Mouse (Mus musculus) heart, postnatal 25 days (tissue): ENCODE data around the gene Pde6d. TPM values are rescaled to one million over a fixed set of nuclear protein-coding genes. Genes with fewer than 3 reads are reported as not detected.
"Not testable (repeated sequence)": the region's sequence is repeated elsewhere in the genome, so short reads cannot be mapped to it uniquely, and the experiment has no call there.

Source experiments
- DNase-seq: peaks from one replicate; pipeline ENCODE4 v3.0.0; 2022; ENCODE audit warnings: low spot score
- intact Hi-C: fragments of 180-260 bp; cut with DNase I; formaldehyde crosslinking; loops from one replicate; pipeline ENCODE4 v1.15.1; 2025
- total RNA-seq, 2 experiments: library from RNA; stranded (reverse); gene quantifications; 2 replicates each; pipeline ENCODE4 v1.2.3; 2021

Gene Pde6d
- total RNA-seq, 2 experiments from 2014 or later = 43.5 to 45.6 TPM

DNA sequence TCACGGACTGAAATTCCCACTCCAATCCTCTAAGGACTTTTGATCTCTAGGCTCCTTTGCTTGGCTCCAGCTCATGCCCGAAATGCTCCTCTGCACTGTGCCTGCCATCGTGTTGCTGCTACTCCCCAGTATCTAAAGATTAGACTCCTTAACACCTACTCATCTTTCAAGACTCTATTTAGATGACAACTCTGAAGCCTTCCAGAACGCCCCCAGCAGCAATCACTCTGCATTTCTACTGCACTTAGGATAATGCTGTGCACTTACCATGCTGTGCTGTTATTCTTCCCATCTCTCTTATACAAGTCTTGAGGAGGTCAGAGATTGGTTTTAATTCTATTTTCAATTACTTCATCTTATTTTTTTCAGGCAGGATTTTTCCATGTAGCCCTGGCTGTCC is 10.5 kb downstream of the Pde6d start:
- intact Hi-C loops = no loop called here
- no peak for DNase-seq

DNA sequence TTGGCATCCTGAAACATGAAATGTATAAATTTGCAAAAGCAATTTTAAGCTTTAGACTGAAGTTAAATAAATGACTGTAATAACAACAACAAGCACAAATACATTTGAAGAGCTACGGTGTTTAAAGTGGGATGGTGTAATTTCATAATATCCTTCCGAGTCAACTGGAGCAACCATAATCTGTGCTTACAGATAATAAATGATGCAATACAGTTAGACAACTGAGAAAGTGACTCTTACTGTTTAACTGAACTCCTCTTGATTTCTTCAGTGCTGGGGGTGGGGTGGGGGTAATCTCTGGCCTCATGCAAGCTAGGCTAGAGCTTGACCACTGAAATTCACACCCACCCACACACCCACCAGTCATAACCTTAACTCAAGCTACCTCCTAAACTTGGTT is 11.0 kb downstream of the Pde6d start:
- intact Hi-C loops = no loop called here
- no peak for DNase-seq

DNA sequence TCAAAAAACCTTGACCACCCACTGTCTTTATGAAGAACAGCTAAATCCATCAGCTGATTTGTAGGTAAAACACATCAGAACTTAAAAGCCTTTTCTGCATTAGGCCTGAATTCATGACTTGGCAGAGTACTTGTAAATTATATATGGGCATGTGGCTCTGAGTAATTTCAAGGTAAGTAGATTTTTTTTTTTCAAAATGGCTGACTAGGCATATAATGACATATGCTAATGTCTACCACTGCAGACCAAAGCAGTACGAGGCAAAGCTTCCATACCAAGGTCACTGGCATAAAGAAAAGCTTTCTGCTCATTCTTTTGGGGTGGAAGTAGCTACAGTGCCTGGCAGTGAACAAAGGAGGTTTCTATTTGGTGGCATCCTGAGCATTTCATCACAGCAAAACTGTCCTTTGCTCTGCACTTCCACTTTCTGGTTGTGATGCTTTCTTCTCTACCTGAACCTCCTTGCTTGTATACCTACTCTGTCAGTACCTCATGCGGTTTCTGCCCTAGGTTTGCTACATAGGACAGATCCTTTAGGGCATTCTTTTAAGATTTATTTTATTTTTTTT is 13.1 kb downstream of the Pde6d start:
- intact Hi-C loops = no loop called here

DNA sequence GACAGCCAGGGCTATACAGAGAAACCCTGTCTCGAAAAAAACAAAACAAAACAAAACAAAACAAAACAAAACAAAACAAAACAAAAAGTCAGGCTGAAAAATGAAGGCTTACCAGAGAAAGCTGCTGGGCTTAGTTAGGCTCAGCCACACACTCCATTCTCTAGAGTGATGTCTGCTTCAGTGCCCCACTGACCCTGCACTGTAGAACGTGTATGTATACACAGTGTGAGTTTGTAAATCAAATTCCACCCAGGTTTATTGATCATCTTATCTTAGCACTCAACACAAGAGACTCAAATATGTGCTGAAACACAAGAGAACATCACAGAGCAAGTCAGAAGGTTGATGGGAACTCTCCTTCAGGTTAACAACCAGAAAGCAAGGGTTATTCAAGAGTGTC is 14.0 kb downstream of the Pde6d start:
- DNase-seq = no peak
- intact Hi-C loops = no loop called here

More for the DNA sequence above, 13.1 kb downstream of the Pde6d start:
- DNase-seq = no peak

DNA sequence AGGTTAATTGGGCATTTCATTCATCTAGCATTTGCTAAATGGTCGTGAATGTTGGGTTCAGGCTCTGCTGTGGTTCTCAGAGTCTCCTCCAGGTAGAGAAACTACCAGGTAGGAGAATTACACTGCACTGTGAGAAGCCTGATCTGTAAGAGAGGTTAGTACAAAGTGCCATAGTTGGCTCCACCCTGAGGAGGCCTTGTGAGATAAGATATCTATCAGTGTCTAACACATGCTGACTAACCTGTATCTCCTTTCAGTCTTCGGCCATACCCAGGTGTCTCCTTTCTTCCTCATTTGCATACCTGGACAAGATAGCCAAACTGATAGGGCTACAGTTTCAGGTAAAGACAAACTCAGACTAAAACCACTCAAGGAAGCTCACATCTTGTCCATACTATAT is 19.8 kb downstream of the Pde6d start:
- intact Hi-C loops = no loop called here
- DNase-seq = no peak

DNA sequence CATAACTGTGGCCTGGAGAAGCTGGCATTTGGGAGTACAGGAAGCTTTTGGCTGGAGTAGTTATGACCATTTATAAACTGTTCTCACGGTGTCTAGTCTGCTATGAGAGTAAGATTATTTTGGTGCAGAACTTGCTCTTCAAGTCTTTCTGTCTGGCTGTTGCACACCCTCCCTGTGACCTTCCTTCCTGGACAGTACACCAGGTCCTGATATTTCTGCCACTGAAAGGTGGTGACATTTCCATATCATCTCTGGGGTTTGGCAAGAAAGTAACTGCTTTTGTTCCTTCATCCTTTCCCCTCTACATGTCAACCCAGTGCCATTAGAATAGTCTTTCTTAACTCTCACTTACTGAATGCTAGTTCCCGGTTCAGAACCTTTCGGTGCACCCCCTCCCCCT is 23.2 kb downstream of the Pde6d start:
- intact Hi-C loops = no loop called here
- DNase-seq = no peak

DNA sequence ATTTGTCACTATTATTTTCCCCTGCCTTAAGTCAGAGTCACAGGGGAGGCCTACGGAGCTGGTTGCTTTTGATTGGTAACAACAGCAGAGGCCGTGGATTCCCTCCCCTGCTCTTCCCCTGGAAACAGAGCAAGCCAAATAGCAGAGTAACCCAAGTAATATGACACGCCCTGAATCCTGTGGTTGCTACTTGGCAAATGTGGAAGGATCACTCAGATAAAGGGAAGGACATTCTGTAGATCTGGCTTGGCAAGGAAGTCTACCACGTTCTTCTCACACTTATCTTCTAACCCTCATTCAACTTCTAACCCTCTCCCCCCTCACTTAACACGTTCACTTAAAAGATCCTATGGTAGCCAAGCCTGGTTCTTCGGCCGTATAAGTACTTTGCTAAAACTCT is 24.6 kb downstream of the Pde6d start:
- no peak for DNase-seq
- intact Hi-C loops = no loop called here

DNA sequence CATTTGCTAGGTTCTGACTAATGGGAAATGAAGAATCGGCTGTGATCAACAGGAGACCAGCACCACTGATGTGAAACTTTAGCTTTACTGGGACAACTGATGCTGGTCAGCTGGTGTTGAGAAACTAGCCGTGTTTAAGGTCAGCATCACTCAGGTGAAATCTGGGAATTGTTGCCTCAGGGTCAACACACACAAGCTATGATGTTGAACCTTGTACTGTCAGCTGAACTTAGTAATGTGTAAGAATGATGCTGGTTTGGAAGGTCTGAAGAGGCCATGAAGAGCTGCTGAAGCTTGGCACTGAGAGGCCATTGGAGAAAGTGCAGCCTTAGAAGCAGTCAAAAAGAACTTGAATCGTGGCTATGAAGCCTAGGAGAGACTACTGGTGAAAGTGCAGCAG is 26.8 kb downstream of the Pde6d start:
- no peak for DNase-seq
- intact Hi-C loops = no loop called here

DNA sequence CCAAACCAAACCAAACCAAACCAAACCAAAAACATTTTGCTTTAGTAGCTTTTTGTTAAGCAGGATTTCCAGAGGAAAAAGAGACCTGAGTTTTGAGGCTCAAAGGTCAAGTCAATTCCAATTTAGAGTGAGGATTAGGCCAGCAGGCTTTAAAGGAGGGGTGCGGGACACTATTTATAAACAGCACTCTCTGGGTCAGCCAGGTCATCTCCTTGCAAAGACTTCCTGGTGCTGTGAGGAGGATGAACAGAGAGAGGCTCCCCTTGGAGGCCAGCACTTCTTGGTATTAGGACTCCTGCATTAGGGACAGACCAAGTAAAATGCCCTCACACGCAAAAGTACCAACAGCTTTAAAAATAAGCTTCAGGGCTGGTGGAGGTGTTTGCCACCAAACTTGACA is 30.6 kb downstream of the Pde6d start:
- DNase-seq = no peak
- intact Hi-C loops = no loop called here

DNA sequence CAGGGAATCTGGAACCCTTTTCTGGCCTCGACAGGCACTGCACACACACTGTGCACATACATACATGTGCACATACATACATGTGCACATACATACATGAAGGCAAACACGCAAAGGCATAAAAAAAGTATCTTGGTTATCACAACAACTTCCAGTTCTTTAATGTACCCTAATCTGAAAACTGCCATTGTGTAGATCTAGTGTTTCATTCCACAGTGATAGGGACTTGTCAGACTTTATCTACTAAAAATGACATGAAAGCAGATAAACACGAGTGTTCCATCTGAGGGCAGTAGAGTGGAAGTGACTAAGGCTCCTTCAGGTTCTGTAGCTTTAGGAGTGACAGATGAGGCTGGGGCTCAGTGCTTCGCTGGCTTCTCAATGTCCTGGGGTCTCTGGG is 31.1 kb downstream of the Pde6d start:
- no peak for DNase-seq
- intact Hi-C loops = no loop called here

DNA sequence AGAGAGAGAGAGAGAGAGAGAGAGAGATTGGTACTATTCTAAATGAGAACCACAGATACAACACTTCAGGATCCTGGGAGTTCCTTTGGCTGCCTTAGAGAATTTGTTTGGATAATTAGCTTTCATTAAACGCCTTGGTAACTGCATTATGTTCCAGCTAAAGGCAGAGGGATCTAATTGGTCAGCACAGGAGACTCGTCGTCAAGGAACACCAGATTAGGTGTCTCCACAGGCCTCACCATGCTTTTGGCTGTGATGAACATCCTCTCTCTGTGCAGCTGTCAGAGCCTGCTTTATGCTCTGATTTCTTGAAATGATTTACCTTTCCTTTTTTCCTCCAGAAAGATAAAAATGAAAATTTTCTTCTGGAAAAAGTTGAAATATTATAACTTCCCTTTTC is 35.6 kb downstream of the Pde6d start:
- intact Hi-C loops = no loop called here
- no peak for DNase-seq

DNA sequence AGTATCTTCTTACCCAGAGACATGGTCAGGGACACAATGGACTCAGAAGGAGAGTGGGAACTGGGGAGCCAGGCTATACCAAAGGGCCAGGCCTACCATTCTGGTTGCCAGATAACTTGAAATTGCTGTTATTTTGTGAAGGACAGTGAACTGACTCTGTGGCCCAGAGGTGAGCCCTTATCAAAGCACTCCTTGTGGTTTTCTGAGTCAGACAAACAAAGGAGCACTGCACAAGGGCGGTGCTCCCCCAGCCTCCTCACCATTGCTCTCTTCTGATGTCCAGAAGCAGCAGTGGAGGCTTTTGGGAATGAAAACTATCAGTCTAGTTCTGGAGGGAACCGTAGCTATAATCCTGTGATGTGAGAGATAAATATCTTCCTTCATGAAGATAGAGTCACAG is 39.8 kb downstream of the Pde6d start:
- no peak for DNase-seq
- intact Hi-C loops = no loop called here

DNA sequence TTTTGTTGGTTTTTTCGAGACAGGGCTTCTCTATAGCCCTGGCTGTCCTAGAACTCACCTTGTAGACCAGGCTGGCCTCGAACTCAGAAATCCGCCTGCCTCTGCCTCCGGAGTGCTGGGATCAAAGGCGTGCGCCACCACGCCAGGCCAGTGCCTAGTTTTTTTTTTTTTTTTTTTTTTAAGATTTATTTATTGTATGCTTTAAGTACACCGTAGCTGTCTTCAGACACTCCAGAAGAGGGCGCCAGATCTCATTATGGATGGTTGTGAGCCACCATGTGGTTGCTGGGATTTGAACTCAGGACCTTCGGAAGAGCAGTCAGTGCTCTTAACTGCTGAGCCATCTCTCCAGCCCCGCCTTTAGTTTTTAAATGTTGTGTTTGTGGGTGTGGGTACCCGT is 42.8 kb downstream of the Pde6d start:
- intact Hi-C loops, DNase-seq: not testable (repeated sequence)

DNA sequence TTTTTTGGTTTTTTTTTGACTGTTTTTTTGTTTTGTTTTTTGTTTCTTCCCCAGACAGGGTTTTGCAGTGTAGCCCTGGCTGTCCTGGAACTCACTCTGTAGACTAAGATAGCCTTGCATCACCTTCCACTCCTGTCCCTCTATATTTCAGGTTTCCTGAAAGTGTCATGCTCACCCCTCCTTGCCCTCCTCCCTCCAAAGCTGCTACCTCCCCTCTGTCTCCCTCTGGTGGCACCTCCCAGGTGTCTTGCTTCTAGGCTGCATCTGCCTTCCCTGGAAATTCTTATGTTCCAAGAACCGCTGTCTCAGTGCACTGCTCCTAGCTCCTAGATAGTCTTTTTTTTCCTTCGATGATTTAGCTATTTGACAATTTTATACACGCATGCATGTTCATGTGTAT is 44.0 kb downstream of the Pde6d start:
- no peak for DNase-seq
- intact Hi-C loops = no loop called here

DNA sequence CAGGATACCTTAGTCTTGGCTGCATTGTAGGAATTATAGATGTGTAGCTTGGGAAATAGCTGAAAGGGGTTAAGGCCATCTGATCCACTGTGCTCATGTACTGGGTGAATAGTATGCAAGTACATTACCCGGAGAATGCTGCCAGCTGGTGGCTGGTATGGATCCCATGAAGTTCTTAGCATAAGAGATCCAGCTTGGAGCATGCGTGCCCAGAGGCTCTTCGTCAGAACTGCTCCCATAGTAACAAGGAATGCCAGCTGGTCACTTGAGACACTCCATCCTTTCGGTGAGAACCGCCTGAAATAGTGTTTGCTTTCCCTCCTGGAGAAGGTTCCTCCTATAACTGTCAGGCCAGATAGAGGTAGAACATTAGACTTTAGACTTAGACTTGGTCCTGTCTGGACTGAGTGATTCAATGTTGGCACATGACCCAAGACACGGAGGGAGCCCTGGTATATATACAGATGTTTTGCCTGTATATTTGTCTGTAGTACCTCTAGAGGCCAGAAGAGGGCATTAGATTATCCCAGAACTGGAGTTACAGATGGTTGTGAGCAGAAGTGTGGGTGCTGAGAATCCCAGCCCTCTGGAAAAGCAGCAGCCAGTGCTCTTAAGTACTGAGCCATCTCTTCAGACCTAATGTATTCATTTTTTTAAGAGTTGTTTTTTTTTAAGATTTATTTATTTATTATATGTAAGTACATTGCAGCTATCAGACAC is 48.9 kb downstream of the Pde6d start:
- DNase-seq = no peak
- intact Hi-C loops = loop anchor here (5.0 kb wide), 1 partner anchor 156 kb away; no protein-coding TSS in a partner anchor

DNA sequence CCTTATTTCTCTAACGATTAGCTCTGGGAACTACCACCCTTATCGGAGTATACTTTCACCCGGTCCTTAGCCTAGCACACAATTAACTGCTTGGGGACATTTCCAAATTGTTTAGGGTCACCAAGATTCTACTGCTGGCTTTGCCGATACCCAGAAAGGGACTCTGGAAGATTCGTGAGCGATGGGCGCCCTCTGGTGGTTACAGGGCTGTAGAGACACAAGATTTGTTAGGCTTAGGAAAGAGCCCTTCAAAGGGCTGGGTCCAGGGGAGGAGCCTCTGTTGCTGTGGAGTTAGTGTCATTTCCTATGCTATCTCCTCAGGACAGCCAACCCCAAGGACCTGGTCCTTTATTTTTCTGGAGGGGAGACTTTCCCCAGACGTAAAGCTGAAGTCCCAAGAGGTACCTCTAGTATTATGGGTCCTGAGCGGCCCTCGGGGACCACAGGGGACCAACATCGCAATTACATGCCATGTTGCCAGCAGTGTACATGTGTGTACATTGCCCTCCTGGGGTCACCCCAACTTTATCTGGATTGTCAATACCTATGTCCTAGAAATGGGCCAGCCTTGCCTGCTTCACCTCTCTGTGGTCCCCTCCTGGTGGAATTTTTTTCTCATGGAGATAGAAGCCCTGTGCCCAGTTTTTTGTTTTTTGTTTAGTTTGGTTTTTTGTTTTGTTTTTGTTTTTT is 49.9 kb downstream of the Pde6d start:
- DNase-seq = peak; percentile 79
- intact Hi-C loops = loop anchor here (1.0 to 5.0 kb wide), 3 partner anchors 31 to 155 kb away; no protein-coding TSS in a partner anchor

DNA sequence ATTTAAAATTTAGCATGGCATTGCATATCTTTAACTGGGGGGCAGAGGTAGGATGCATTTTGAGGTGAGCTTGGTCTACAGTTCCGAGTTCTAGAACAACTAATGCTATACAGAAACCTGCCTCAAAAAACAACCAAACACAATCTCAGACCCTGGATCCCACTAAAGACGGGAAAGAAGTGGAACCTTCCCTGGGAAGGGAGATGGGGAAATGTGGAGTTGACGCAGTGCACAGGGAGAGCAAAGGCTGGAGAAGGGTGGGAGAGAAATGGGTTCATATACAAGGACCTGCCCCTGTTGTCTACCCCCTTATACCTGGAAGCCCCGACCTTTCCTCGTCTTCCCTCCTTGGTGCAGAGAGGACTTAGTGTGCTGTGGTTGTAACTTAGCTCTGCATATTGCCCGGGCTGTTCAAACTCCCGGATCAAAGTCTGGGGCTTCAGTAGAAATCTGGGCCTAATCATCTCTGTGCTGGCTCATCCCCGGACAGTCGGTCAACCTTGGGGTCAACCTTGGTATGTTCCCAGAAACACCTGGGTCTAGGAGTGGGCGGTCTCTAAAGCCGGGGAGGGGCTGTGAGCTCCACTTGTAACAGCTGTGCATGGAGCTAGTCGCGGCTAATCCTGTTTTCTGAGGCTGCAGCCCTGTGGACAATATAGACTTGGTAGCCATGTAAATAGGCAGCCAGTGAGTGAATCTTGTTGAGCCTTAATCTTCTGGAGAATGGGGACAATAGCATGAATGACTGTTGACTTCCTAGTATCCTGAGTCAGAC is 50.7 kb downstream of the Pde6d start:
- intact Hi-C loops = loop anchor here (1.0 to 5.0 kb wide), 3 partner anchors 30 to 154 kb away; no protein-coding TSS in a partner anchor
- DNase-seq = no peak

DNA sequence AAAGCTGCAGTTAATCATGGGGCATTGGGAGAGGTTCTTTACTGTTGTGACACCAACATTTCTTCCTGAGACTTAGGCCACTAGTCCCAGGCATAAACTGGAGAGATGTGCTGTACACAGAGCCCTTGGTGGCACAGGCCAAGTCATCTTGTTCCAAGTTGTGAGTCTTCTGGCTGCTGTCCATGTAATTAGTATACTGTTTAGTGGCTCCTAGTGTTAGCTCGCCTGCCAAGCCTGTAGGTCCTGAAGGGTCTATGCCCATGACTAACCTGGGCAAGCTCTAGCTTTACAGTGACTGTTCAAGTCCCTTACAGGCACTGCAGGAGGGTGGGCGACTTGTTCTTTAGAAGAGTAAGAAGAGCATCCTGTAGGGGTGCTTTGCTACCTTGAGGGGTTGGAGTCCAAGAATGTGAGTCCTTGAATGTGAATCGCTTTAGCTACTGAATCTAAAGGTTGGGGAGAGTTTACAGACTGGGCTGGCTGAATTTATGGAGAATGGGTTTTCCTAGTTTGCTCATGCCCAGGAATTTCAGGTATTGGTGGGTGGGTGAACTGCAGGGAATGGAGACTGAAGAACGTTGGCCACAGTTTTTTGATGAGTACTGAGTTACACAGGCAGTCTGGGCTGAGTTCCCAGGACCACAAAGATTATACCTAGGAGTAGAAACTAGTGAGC is 51.4 kb downstream of the Pde6d start:
- intact Hi-C loops = loop anchor here (5.0 kb wide), 1 partner anchor 154 kb away; no protein-coding TSS in a partner anchor
- no peak for DNase-seq

DNA sequence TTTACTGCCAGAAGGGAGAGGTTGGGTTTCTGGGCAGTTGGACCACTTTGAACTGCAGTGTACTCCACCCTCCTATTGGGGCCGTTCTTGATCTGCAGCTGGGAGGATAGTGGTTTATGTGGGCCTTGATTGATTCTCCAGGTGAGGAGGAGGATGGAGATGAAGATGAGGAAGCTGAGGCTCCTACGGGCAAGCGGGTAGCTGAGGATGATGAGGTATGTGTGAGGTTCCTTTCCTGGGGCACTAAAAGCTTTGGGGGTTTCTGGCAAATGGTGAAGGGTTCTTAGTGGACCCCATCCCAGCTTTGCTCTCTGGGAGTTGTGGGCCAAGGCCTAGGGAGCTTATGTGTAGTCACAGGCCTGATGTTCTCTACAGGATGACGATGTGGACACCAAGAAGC is 52.8 kb downstream of the Pde6d start:
- no peak for DNase-seq
- intact Hi-C loops = loop anchor here (5.0 kb wide), 1 partner anchor 57 kb away; no protein-coding TSS in a partner anchor
